Mouse (Mus musculus) lung, adult 2 months (tissue): Measurements from ENCODE around the gene Kcnh1.

Source experiments
- CTCF ChIP-seq: fragments of 200-500 bp; IDR thresholded peaks from 2 replicates; pipeline ENCODE4 v1.5.1; 2011; ENCODE audit warnings: mild to moderate bottlenecking, low read length, control low read depth; ENCODE audit not compliant: insufficient read depth
- POLR2A ChIP-seq: fragments of 200-500 bp; IDR thresholded peaks from 2 replicates; pipeline ENCODE4 v1.6.1; 2011; ENCODE audit warnings: low read depth, mild to moderate bottlenecking, control low read depth, low read length, borderline replicate concordance; ENCODE audit errors: extremely low read depth

GRCm38 (mm10) chr1:192542093-192542492, 351.5 kb downstream of the Kcnh1 start:
- TF ChIP-seq POLR2A, result no peak
- TF ChIP-seq CTCF, result no peak
